Mouse (Mus musculus) hindbrain, postnatal 0 days (tissue): Measurements from ENCODE around the gene Ap3m1. TPM values are rescaled to one million over a fixed set of nuclear protein-coding genes. Genes with fewer than 3 reads are reported as not detected.
A peak's percentile ranks its signal among the peaks of the same experiment; 100 is the strongest.

Experiments used
- ATAC-seq: fragments of 200-750 bp; cut with Nextera tagmentation; 2 replicates; pipeline ENCODE4 v1.8.0; 2017; ENCODE audit warnings: mild to moderate bottlenecking, moderate TSS enrichment, moderate library complexity
- DNase-seq: peaks from one replicate; pipeline ENCODE4 v3.0.0-alpha.2; 2015; ENCODE audit warnings: low spot score
- H3K27ac ChIP-seq: fragments of 300-500 bp; sonication (generic); 2 replicates; pipeline ENCODE4 v1.5.1; 2014; ENCODE audit warnings: mild to moderate bottlenecking
- H3K27me3 ChIP-seq: fragments of 300-500 bp; sonication (generic); 2 replicates; pipeline ENCODE4 v1.6.1; 2014; ENCODE audit warnings: low read length, mixed read lengths; ENCODE audit not compliant: insufficient read depth
- H3K36me3 ChIP-seq: fragments of 300-500 bp; sonication (generic); 2 replicates; pipeline ENCODE4 v1.6.1; 2014; ENCODE audit warnings: low read length, mixed read lengths; ENCODE audit not compliant: insufficient read depth
- H3K4me1 ChIP-seq: fragments of 300-500 bp; sonication (generic); 2 replicates; pipeline ENCODE4 v1.6.1; 2014; ENCODE audit warnings: antibody characterized with exemption, low read length, mixed read lengths; ENCODE audit not compliant: insufficient read depth
- H3K4me2 ChIP-seq: fragments of 300-500 bp; sonication (generic); 2 replicates; pipeline ENCODE4 v1.6.1; 2014; ENCODE audit warnings: low read depth, mild to moderate bottlenecking, low read length, moderate library complexity, mixed read lengths
- H3K4me3 ChIP-seq: fragments of 300-500 bp; sonication (generic); 2 replicates; pipeline ENCODE4 v1.5.1; 2014; ENCODE audit warnings: low read length
- H3K9ac ChIP-seq: fragments of 300-500 bp; sonication (generic); replicated peaks from 2 replicates; pipeline ENCODE4 v1.6.1; 2014; ENCODE audit warnings: mild to moderate bottlenecking, low read length, moderate library complexity, mixed read lengths
- H3K9me3 ChIP-seq: fragments of 300-500 bp; sonication (generic); 2 replicates; pipeline ENCODE4 v1.6.1; 2016; ENCODE audit warnings: low read length, mixed read lengths
- CTCF ChIP-seq: IDR thresholded peaks from 2 replicates; pipeline ENCODE4 v1.5.1; 2016; ENCODE audit warnings: antibody characterized with exemption, control low read depth, low read depth
- WGBS: fragments of 180-500 bp; shearing (Covaris S2); extraction: QIAGEN DNeasy Blood & Tissue Kit; methylation state at CpG from one replicate; pipeline ENCODE4 v1.1.7; 2014; 5-methylcytosine and 5-hydroxymethylcytosine counted together
- polyA plus RNA-seq: library from polyadenylated mRNA; unstranded; fragments of >200 nt; fragmentation: Nextera tagmentation; extraction: Ambion mirVana; gene quantifications from 2 replicates; pipeline ENCODE4 v1.2.1, GENCODE M21; 2015
- total RNA-seq: library from RNA; depleted of rRNA; stranded (reverse); fragments of >200 nt; gene quantifications from 2 replicates; pipeline ENCODE4 v1.2.3, GENCODE M21; 2014

The Ap3m1 gene
- total and polyA plus RNA-seq, 2 experiments from 2014 or later: 55.2 to 58.2 TPM

GRCm38 (mm10) chr14:21039077-21039476, 13.2 kb downstream of the Ap3m1 start:
- no peak overlapping the region for H3K4me3 ChIP-seq

GRCm38 (mm10) chr14:21034791-21035190, 17.5 kb downstream of the Ap3m1 start:
- no peaks in the 10 kb centered on the region for H3K9me3 ChIP-seq
- no peak overlapping the region for H3K9ac ChIP-seq
- H3K4me3 ChIP-seq: no peak overlapping the region
- H3K27ac ChIP-seq: no peak overlapping the region
- ATAC-seq (no peak), DNase-seq (no peak)
- TF ChIP-seq CTCF: no peak
- H3K27me3 ChIP-seq: no peaks in the 10 kb centered on the region
- no peak overlapping the region for H3K4me2 ChIP-seq
- H3K36me3 ChIP-seq: peaks cover 40% of the 10 kb centered on the region
- H3K4me1 ChIP-seq: no peaks in the 10 kb centered on the region
- 97% methylated on average over 3 of the region's 3 CpGs for WGBS

More at GRCm38 (mm10) chr14:21039077-21039476, 13.2 kb downstream of the Ap3m1 start:
- Histone ChIP-seq H3K27ac (no peak overlapping the region), H3K9ac (no peak overlapping the region), H3K36me3 (peaks cover 39% of the 10 kb centered on the region), H3K9me3 (no peaks in the 10 kb centered on the region), H3K4me2 (no peak overlapping the region), H3K4me1 (no peaks in the 10 kb centered on the region), H3K27me3 (no peaks in the 10 kb centered on the region)
- WGBS: 93% methylated on average over 12 of the region's 12 CpGs
- no peak for TF ChIP-seq CTCF
- DNase-seq (no peak), ATAC-seq (no peak)

- Histone ChIP-seq H3K27ac (no peak overlapping the region), H3K4me1 (no peaks in the 10 kb centered on the region), H3K36me3 (peaks cover 37% of the 10 kb centered on the region), H3K9me3 (no peaks in the 10 kb centered on the region), H3K4me3 (no peak overlapping the region), H3K9ac (no peak overlapping the region), H3K4me2 (no peak overlapping the region), H3K27me3 (no peaks in the 10 kb centered on the region)
- no peak for DNase-seq
- no peak for TF ChIP-seq CTCF
- 88% methylated on average over 4 of the region's 4 CpGs for WGBS
- ATAC-seq: no peak
Observed at GRCm38 (mm10) chr14:21034271-21034670, 18.0 kb downstream of the Ap3m1 start.

- H3K27ac ChIP-seq: peak overlapping the region; percentile 9; the same call in 1 of the 2 replicates
- H3K4me2 ChIP-seq: no peak overlapping the region
- H3K27me3 ChIP-seq: no peaks in the 10 kb centered on the region
- no peak overlapping the region for H3K9ac ChIP-seq
- peak; percentile 53 for ATAC-seq
- no peak for TF ChIP-seq CTCF
- H3K4me3 ChIP-seq: no peak overlapping the region
- no peaks in the 10 kb centered on the region for H3K4me1 ChIP-seq
- 65% methylated on average over 6 of the region's 6 CpGs for WGBS
- H3K36me3 ChIP-seq: peaks cover 42% of the 10 kb centered on the region
- H3K9me3 ChIP-seq: no peaks in the 10 kb centered on the region
- peak; percentile 31 for DNase-seq
Observed at GRCm38 (mm10) chr14:21031783-21032511, 20.4 kb downstream of the Ap3m1 start.

- ATAC-seq: no peak
- peaks cover 29% of the 10 kb centered on the region for H3K36me3 ChIP-seq
Observed at GRCm38 (mm10) chr14:21029025-21029659, 23.2 kb downstream of the Ap3m1 start.

GRCm38 (mm10) chr14:21027542-21027941, 24.8 kb downstream of the Ap3m1 start:
- TF ChIP-seq CTCF: no peak
- no peaks in the 10 kb centered on the region for H3K4me1 ChIP-seq
- no peak overlapping the region for H3K27ac ChIP-seq
- H3K27me3 ChIP-seq: no peaks in the 10 kb centered on the region
- peaks cover 24% of the 10 kb centered on the region for H3K36me3 ChIP-seq
- no peak overlapping the region for H3K4me3 ChIP-seq
- no peak overlapping the region for H3K4me2 ChIP-seq
- H3K9ac ChIP-seq: no peak overlapping the region
- H3K9me3 ChIP-seq: no peaks in the 10 kb centered on the region
- DNase-seq (no peak), ATAC-seq (no peak)

More at GRCm38 (mm10) chr14:21029025-21029659, 23.2 kb downstream of the Ap3m1 start:
- Histone ChIP-seq H3K27ac (no peak overlapping the region), H3K4me3 (no peak overlapping the region), H3K9me3 (no peaks in the 10 kb centered on the region), H3K9ac (no peak overlapping the region), H3K27me3 (no peaks in the 10 kb centered on the region), H3K4me2 (no peak overlapping the region), H3K4me1 (no peaks in the 10 kb centered on the region)
- 80% methylated on average over 11 of the region's 11 CpGs for WGBS
- no peak for DNase-seq
- TF ChIP-seq CTCF: no peak

- H3K4me2 ChIP-seq: no peak overlapping the region
- peak; percentile 46; the same call in 1 of the 2 replicates for ATAC-seq
- no peak for TF ChIP-seq CTCF
- H3K36me3 ChIP-seq: 0 out of 2 replicates have a peak, but pooled peaks cover 7% of the 10 kb centered on the region
- 73% methylated on average over 8 of the region's 8 CpGs for WGBS
- no peak overlapping the region for H3K27ac ChIP-seq
- H3K4me3 ChIP-seq: no peak overlapping the region
- no peaks in the 10 kb centered on the region for H3K4me1 ChIP-seq
- peak; percentile 12 for DNase-seq
- H3K9ac ChIP-seq: no peak overlapping the region
- no peaks in the 10 kb centered on the region for H3K27me3 ChIP-seq
- no peaks in the 10 kb centered on the region for H3K9me3 ChIP-seq
Observed at GRCm38 (mm10) chr14:21020435-21020834, 31.9 kb downstream of the Ap3m1 start.
